Mouse (Mus musculus) E14TG2a.4 (cell line): ENCODE results near the gene Psen2.

ENCODE experiments used
- CTCF ChIP-seq: conservative IDR thresholded peaks from 2 replicates; pipeline ENCODE4 v1.5.1; 2014; ENCODE audit warnings: low read length
- NANOG ChIP-seq: IDR thresholded peaks from 2 replicates; pipeline ENCODE4 v1.6.1; 2014; ENCODE audit warnings: borderline replicate concordance, low read length, mixed read lengths

GRCm38 (mm10) chr1:180277563-180277962 is 14.3 kb upstream of the Psen2 start:
- no peak for TF ChIP-seq CTCF
- no peak for TF ChIP-seq NANOG
